Mouse (Mus musculus) CH12.LX (cell line): Measurements from ENCODE around the gene Depp1. TPM values are rescaled to one million over a fixed set of nuclear protein-coding genes. Genes with fewer than 3 reads are reported as not detected.
"Not testable (repeated sequence)": the region's sequence is repeated elsewhere in the genome, so short reads cannot be mapped to it uniquely, and the experiment has no call there.

Experiments
- DNase-seq: peaks from one replicate; pipeline ENCODE4 v3.0.0-alpha.2; 2013; ENCODE audit errors: extremely low read depth
- H3K27ac ChIP-seq: 2 replicates; pipeline ENCODE4 v1.5.1; 2012; ENCODE audit warnings: low read depth, mild to moderate bottlenecking, control low read depth, moderate library complexity; ENCODE audit not compliant: insufficient read depth
- H3K27me3 ChIP-seq: replicated peaks from 2 replicates; pipeline ENCODE3; 2012; ENCODE audit warnings: inconsistent platforms
- H3K36me3 ChIP-seq, 2 experiments: replicated peaks in 1 of 2; 2 replicates each; pipeline versions ENCODE3 to v1.6.1; 2012; ENCODE audit warnings: inconsistent platforms in 1 of 2, low read length in 1 of 2, mild to moderate bottlenecking in 1 of 2, mixed read lengths in 1 of 2, moderate library complexity in 1 of 2; ENCODE audit not compliant: control insufficient read depth in 1 of 2, insufficient read depth in 1 of 2
- H3K4me1 ChIP-seq, 2 experiments: 2 replicates each; pipeline ENCODE4 v1.6.1; 2012; ENCODE audit warnings: inconsistent platforms in 1 of 2, moderate library complexity in 1 of 2; ENCODE audit not compliant: insufficient read depth in 2 of 2, control insufficient read depth in 1 of 2
- H3K4me2 ChIP-seq: 2 replicates; pipeline ENCODE4 v1.6.1; 2012; ENCODE audit warnings: low read depth, mild to moderate bottlenecking, control low read depth; ENCODE audit not compliant: poor library complexity, insufficient read depth, severe bottlenecking
- H3K4me3 ChIP-seq, 3 experiments: fragments of 150-350 bp in 1 of 3; sonication (generic) in 1 of 3; replicated peaks in 1 of 3; 2 replicates each; pipeline versions ENCODE3 to v1.5.1; 2011 to 2012; ENCODE audit warnings: low read depth in 2 of 3, low read length in 2 of 3, mild to moderate bottlenecking in 2 of 3, moderate library complexity in 2 of 3, control low read depth in 1 of 3, improper control_type of control experiment in 1 of 3, inconsistent platforms in 1 of 3, mixed read lengths in 1 of 3; ENCODE audit not compliant: poor library complexity in 1 of 3
- H3K79me2 ChIP-seq: replicated peaks from 2 replicates; pipeline ENCODE4 v1.6.1; 2012; ENCODE audit warnings: mild to moderate bottlenecking, moderate library complexity; ENCODE audit not compliant: control insufficient read depth, poor library complexity, insufficient read depth, severe bottlenecking; ENCODE audit errors: extremely low read depth
- H3K9ac ChIP-seq: 2 replicates; pipeline ENCODE4 v1.6.1; 2012; ENCODE audit warnings: low read depth, mild to moderate bottlenecking, control low read depth, moderate library complexity; ENCODE audit not compliant: insufficient read depth
- H3K9me3 ChIP-seq: replicated peaks from 2 replicates; pipeline ENCODE3; 2012; ENCODE audit warnings: low read length, inconsistent platforms, mixed read lengths
- CHD1 ChIP-seq: IDR thresholded peaks from 2 replicates; pipeline ENCODE4 v1.6.1; 2012; ENCODE audit warnings: low read depth, low read length, improper control_type of control experiment, inconsistent platforms
- CTCF ChIP-seq, 2 experiments: IDR thresholded peaks in 1 of 2; conservative IDR thresholded peaks in 1 of 2; 2 replicates each; pipeline ENCODE4 v1.5.1; 2011 to 2012; ENCODE audit warnings: low read depth in 2 of 2, low read length in 2 of 2, improper control_type of control experiment in 1 of 2, inconsistent platforms in 1 of 2, mild to moderate bottlenecking in 1 of 2, moderate library complexity in 1 of 2
- ELF1 ChIP-seq: IDR thresholded peaks from 2 replicates; pipeline ENCODE4 v1.6.1; 2014; ENCODE audit warnings: low read depth, mild to moderate bottlenecking, inconsistent platforms, low read length, improper control_type of control experiment
- ETS1 ChIP-seq: conservative IDR thresholded peaks from 2 replicates; pipeline ENCODE4 v1.6.1; 2012; ENCODE audit warnings: low read depth, mild to moderate bottlenecking, inconsistent platforms, low read length, improper control_type of control experiment, moderate library complexity
- JUN ChIP-seq: IDR thresholded peaks from 2 replicates; pipeline ENCODE4 v1.6.1; 2011; ENCODE audit warnings: low read depth, mild to moderate bottlenecking, low read length, improper control_type of control experiment, moderate library complexity; ENCODE audit not compliant: insufficient read depth
- RAD21 ChIP-seq: IDR thresholded peaks from 2 replicates; pipeline ENCODE4 v1.6.1; 2011; ENCODE audit warnings: low read depth, mild to moderate bottlenecking, low read length, improper control_type of control experiment, moderate library complexity
- SMC3 ChIP-seq: IDR thresholded peaks from 2 replicates; pipeline ENCODE4 v1.6.1; 2011; ENCODE audit warnings: low read depth, low read length, improper control_type of control experiment
- TCF12 ChIP-seq: IDR thresholded peaks from 2 replicates; pipeline ENCODE4 v1.6.1; 2014; ENCODE audit warnings: low read depth, mild to moderate bottlenecking, inconsistent platforms, low read length, improper control_type of control experiment
- UBTF ChIP-seq: IDR thresholded peaks from 2 replicates; pipeline ENCODE4 v1.6.1; 2012; ENCODE audit warnings: low read depth, mild to moderate bottlenecking, inconsistent platforms, low read length, improper control_type of control experiment, moderate library complexity
- ZNF384 ChIP-seq: IDR thresholded peaks from 2 replicates; pipeline ENCODE4 v1.6.1; 2012; ENCODE audit warnings: low read depth, low read length, improper control_type of control experiment, inconsistent platforms
- dilution Hi-C: fragments of 300-500 bp; cut with MboI; formaldehyde crosslinking; loops from 2 replicates; pipeline ENCODE4 v1.14.3; 2020; ENCODE audit warnings: low sequenced_read_pairs; ENCODE audit not compliant: extremely low pct_unique_long_range_greater_than_20kb, extremely low pct_ligation_motif_present
- in situ Hi-C: fragments of 300-500 bp; cut with MboI; formaldehyde crosslinking; loops from 3 replicates; pipeline ENCODE4 v1.14.3; 2019; ENCODE audit warnings: low sequenced_read_pairs, low pct_ligation_motif_present, low pct_unique_long_range_greater_than_20kb, mixed read lengths
- polyA plus RNA-seq: library from polyadenylated mRNA; unstranded; fragments of >175 nt; gene quantifications from 2 replicates; pipeline ENCODE4 v1.2.1, GENCODE M21; 2012; ENCODE audit warnings: low read depth; ENCODE audit not compliant: insufficient read length
- total RNA-seq, 2 experiments: library from RNA; depleted of rRNA; stranded (reverse); fragments of 300-350 nt in 1 of 2; fragments of >200 nt in 1 of 2; gene quantifications; 2 replicates each; pipeline ENCODE4 v1.2.3; 2012 to 2014

Depp1 gene
- total RNA-seq (2012; rRNA removed) (0.13 and 0.34 TPM in 2 replicates), total RNA-seq (2014; rRNA removed) (not detected in 2 replicates), polyA plus RNA-seq (0.31 and 0.47 TPM in 2 replicates)

- Histone ChIP-seq H3K79me2 (no peaks in the 10 kb centered on the region; the same call in 1 of the 2 replicates), H3K27me3 (no peaks in the 10 kb centered on the region), H3K9ac (no peak within 1 kb of the TSS), H3K4me2 (no peak within 1 kb of the TSS), H3K27ac (no peak within 1 kb of the TSS; the same call in 1 of the 2 replicates), H3K36me3 (peaks cover 85 to 99% of the 10 kb centered on the region in 2 experiments), H3K4me1 (peaks cover 11 to 25% of the 10 kb centered on the region in 2 experiments; a peak in 3 of 4 replicates), H3K9me3 (no peaks in the 10 kb centered on the region), H3K4me3 (no peak within 1 kb of the TSS)
- dilution Hi-C loops (no loop called here), in situ Hi-C loops (loop anchor here (5.0 kb wide), 1 partner anchor 47 kb away; no protein-coding TSS in a partner anchor)
- TF ChIP-seq JUN (no peak), ELF1 (no peak), CHD1 (no peak), RAD21 (no peak), TCF12 (no peak), UBTF (no peak), ZNF384 (no peak)
- no peak for DNase-seq
Observed at GRCm38 (mm10) chr6:116650406-116650805, at the start of gene Depp1. TSS of gene Depp1 (plus strand) at chr6:116650609.

- H3K9me3 ChIP-seq, H3K27ac ChIP-seq, H3K4me2 ChIP-seq, H3K36me3 ChIP-seq, DNase-seq, H3K4me3 ChIP-seq, H3K79me2 ChIP-seq, dilution Hi-C loops, H3K4me1 ChIP-seq, H3K9ac ChIP-seq: not testable (repeated sequence)
- in situ Hi-C loops: loop anchor here (25.0 kb wide), 1 partner anchor 589 kb away; no protein-coding TSS in a partner anchor
- peaks cover 15% of the 10 kb centered on the region for H3K27me3 ChIP-seq
Observed at GRCm38 (mm10) chr6:116600969-116601368, 49.4 kb upstream of the Depp1 start.

GRCm38 (mm10) chr6:116607230-116607629 is 43.2 kb upstream of the Depp1 start:
- in situ Hi-C loops: loop anchor here (25.0 kb wide), 1 partner anchor 595 kb away; no protein-coding TSS in a partner anchor
- TF ChIP-seq SMC3 (peak; percentile 46), RAD21 (peak; percentile 67), TCF12 (no peak), CTCF (conservative IDR thresholded peaks at IDR 0.05 in 1 of 2, IDR thresholded peaks at IDR 0.05 in 1 of 2; ENCODE audit: low read depth in 2 of 2, low read length in 2 of 2) (peak in 1 of 2 experiments; percentile 68; a peak in 2 of 4 replicates), ETS1 (no peak)

More at GRCm38 (mm10) chr6:116607230-116607629, 43.2 kb upstream of the Depp1 start:
- DNase-seq: no peak
- Histone ChIP-seq H3K27ac (no peak overlapping the region), H3K9me3 (no peaks in the 10 kb centered on the region), H3K27me3 (peaks cover 13% of the 10 kb centered on the region), H3K4me1 (no peaks in the 10 kb centered on the region), H3K79me2 (no peaks in the 10 kb centered on the region), H3K4me2 (no peak overlapping the region), H3K9ac (no peak overlapping the region), H3K4me3 (no peak overlapping the region), H3K36me3 (no peaks in the 10 kb centered on the region)
- dilution Hi-C loops: no loop called here
